Mouse (Mus musculus) bone marrow macrophage, adult 2 months (primary cell): ENCODE results near the gene Dnajc2.

ENCODE experiments used
- CTCF ChIP-seq: IDR thresholded peaks from 2 replicates; pipeline ENCODE4 v1.5.1; 2012; ENCODE audit warnings: low read depth, mild to moderate bottlenecking, low read length, moderate library complexity
- POLR2A ChIP-seq: IDR thresholded peaks from 2 replicates; pipeline ENCODE4 v1.6.1; 2012; ENCODE audit warnings: mild to moderate bottlenecking, low read depth, low read length, borderline replicate concordance

GRCm38 (mm10) chr5:21768506-21768905, 16.5 kb downstream of the Dnajc2 start:
- TF ChIP-seq POLR2A (no peak), CTCF (no peak)
